Mouse (Mus musculus) G1E (cell line): ENCODE results near the gene Arhgef25.

Source experiments
- CTCF ChIP-seq: IDR thresholded peaks from 2 replicates; pipeline ENCODE4 v1.5.1; 2012; ENCODE audit warnings: low read depth, low read length, inconsistent platforms, mixed read lengths
- POLR2AphosphoS5 ChIP-seq: IDR thresholded peaks from 2 replicates; pipeline ENCODE4 v1.6.1; 2012; ENCODE audit warnings: low read depth, low read length, inconsistent platforms; ENCODE audit not compliant: insufficient replicate concordance

DNA sequence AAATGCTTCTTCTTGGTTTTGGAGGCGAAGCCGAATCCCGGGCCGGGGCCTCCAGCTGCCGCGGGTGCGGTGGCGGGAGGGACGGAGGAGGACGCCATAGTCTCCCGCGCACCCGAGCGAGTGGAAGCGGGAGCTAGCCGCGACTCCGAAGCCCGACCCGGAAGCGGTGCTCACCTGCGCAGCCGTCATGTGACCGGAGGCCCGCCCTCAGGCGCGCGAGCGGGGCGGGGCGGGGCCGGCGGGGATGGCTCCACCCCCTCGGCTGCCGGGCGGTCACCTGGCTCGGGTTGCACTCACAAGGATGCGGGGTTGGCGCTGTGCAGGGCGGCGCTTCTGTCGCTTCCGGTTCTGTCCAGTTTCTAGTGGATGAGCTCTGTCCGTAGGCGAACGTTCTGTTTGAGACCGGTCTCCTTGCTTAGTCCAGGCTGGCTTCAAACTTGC lies 21.6 kb upstream of the Arhgef25 start, which contains the start of gene Pip4k2c:
- TF ChIP-seq CTCF (no peak), POLR2AphosphoS5 (no peak)
